Mouse (Mus musculus) embryonic fibroblast, embryonic 13.5 days (primary cell): ENCODE results near the gene Rpia.

Experiments used
- CTCF ChIP-seq: IDR thresholded peaks from 2 replicates; pipeline ENCODE4 v1.5.1; 2011; ENCODE audit warnings: mild to moderate bottlenecking, control low read depth, low read length, moderate library complexity, borderline replicate concordance; ENCODE audit not compliant: insufficient read depth
- POLR2A ChIP-seq: IDR thresholded peaks from 2 replicates; pipeline ENCODE4 v1.6.1; 2011; ENCODE audit warnings: low read depth, mild to moderate bottlenecking, control low read depth, low read length, moderate library complexity

- TF ChIP-seq POLR2A (no peak), CTCF (no peak)
Observed at GRCm38 (mm10) chr6:70749750-70750149, 42.3 kb downstream of the Rpia start.
